Mouse (Mus musculus) myocyte (in vitro differentiated cells): Measurements from ENCODE around the gene Uncx.

Source experiments
- CEBPB ChIP-seq: IDR thresholded peaks from 2 replicates; pipeline ENCODE4 v1.6.1; 2011; ENCODE audit warnings: mild to moderate bottlenecking, moderate library complexity; ENCODE audit not compliant: poor library complexity, insufficient read depth, severe bottlenecking
- E2F4 ChIP-seq: IDR thresholded peaks from one replicate; pipeline ENCODE4 v1.6.1; 2011; ENCODE audit warnings: mild to moderate bottlenecking, control low read depth, moderate library complexity; ENCODE audit not compliant: insufficient read depth
- MAX ChIP-seq: IDR thresholded peaks from one replicate; pipeline ENCODE4 v1.6.1; 2011; ENCODE audit warnings: low read depth, mild to moderate bottlenecking, control low read depth
- MYOD1 ChIP-seq, 3 experiments: IDR thresholded peaks; one replicate each; pipeline ENCODE4 v1.6.1; 2011; ENCODE audit warnings: control low read depth in 2 of 3, low read depth in 2 of 3, mild to moderate bottlenecking in 2 of 3, moderate library complexity in 1 of 3; ENCODE audit not compliant: insufficient read length in 2 of 3, control insufficient read depth in 1 of 3
- MYOG ChIP-seq, 3 experiments: IDR thresholded peaks; one replicate each; pipeline ENCODE4 v1.6.1; 2011; ENCODE audit warnings: control low read depth in 2 of 3, low read depth in 2 of 3, mild to moderate bottlenecking in 2 of 3; ENCODE audit not compliant: insufficient read length in 2 of 3, control insufficient read depth in 1 of 3, insufficient read depth in 1 of 3
- POLR2A ChIP-seq: IDR thresholded peaks from one replicate; pipeline ENCODE4 v1.6.1; 2011; ENCODE audit warnings: low read depth, mild to moderate bottlenecking, control low read depth, moderate library complexity; ENCODE audit not compliant: insufficient read length
- POLR2AphosphoS2 ChIP-seq: IDR thresholded peaks from one replicate; pipeline ENCODE4 v1.6.1; 2011; ENCODE audit warnings: low read depth, control low read depth; ENCODE audit not compliant: insufficient read length
- REST ChIP-seq: IDR thresholded peaks from one replicate; pipeline ENCODE4 v1.6.1; 2011; ENCODE audit warnings: mild to moderate bottlenecking, control low read depth, moderate library complexity; ENCODE audit not compliant: insufficient read depth, insufficient read length
- SRF ChIP-seq: IDR thresholded peaks from one replicate; pipeline ENCODE4 v1.6.1; 2011; ENCODE audit warnings: low read depth; ENCODE audit not compliant: control insufficient read depth, insufficient read length
- TCF12 ChIP-seq: IDR thresholded peaks from one replicate; pipeline ENCODE4 v1.6.1; 2011; ENCODE audit warnings: mild to moderate bottlenecking, control low read depth; ENCODE audit not compliant: poor library complexity, insufficient read depth, severe bottlenecking
- TCF3 ChIP-seq: IDR thresholded peaks from one replicate; pipeline ENCODE4 v1.6.1; 2011; ENCODE audit warnings: low read depth, control low read depth; ENCODE audit not compliant: insufficient read length
- USF1 ChIP-seq: IDR thresholded peaks from one replicate; pipeline ENCODE4 v1.6.1; 2011; ENCODE audit warnings: low read depth, mild to moderate bottlenecking, control low read depth, moderate library complexity

DNA sequence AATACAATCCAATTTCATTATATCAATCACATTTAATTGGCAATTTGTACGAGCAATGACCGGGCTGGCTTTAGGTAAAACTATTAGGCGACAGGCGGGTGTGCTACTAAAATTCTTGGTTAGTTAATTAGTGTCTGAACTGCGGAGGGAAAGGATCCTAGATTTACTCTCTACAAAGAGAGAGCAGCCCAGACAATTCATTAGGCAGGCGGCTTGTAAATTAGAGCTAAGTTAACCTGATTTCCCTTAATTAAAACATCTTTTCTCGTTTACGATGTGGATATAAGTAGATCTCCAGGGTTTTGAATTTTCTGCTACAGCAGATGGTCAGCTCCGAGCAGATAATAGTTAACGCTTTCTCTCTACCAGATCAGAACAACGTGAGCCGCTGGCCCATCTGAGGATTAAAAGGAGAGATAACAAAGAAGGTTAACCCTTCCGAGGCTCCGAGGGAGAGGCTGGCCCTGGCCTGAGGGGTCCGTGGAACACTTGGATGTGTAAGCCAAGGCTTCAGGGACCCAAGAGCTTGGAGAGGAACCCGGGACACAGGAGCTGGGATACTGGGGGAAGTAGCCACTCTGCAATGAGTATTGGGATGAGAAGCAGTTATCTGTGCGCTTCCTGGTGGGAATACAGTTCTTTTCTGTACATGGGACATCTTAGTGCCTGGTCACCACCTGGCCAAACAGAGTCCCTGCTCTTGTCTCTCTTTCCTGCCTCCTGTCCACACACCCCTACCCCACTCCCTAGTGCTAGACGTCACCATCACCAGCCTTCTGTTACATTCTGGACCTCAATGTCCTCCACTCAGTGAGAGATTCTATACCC lies 6.2 kb upstream of the Uncx start:
- no peak for TF ChIP-seq POLR2A
- TF ChIP-seq MAX: no peak
- no peak for TF ChIP-seq MYOG (IDR thresholded peaks at IDR 0.05; ENCODE audit: control insufficient read depth in 1 of 3, insufficient read depth in 1 of 3, insufficient read length in 2 of 3, low read depth in 2 of 3)
- no peak for TF ChIP-seq POLR2AphosphoS2
- TF ChIP-seq E2F4: no peak
- no peak for TF ChIP-seq REST
- TF ChIP-seq USF1: no peak
- no peak for TF ChIP-seq MYOD1 (IDR thresholded peaks at IDR 0.05; ENCODE audit: control insufficient read depth in 1 of 3, insufficient read length in 2 of 3, low read depth in 2 of 3)
- TF ChIP-seq TCF12: no peak
- no peak for TF ChIP-seq SRF
- TF ChIP-seq CEBPB: no peak
- no peak for TF ChIP-seq TCF3
